Mouse (Mus musculus) heart, postnatal 0 days (tissue): ENCODE results near the gene Nxph1. TPM values are rescaled to one million over a fixed set of nuclear protein-coding genes. Genes with fewer than 3 reads are reported as not detected.

Experiments
- ATAC-seq: fragments of 200-750 bp; cut with Nextera tagmentation; 2 replicates; pipeline ENCODE4 v1.8.0; 2017; ENCODE audit warnings: low read depth, moderate number of reproducible peaks, moderate library complexity; ENCODE audit not compliant: insufficient read depth
- DNase-seq: peaks from one replicate; pipeline ENCODE4 v3.0.0-alpha.2; 2016; ENCODE audit warnings: low spot score
- H3K27ac ChIP-seq: fragments of 300-500 bp; sonication (generic); 2 replicates; pipeline ENCODE4 v1.5.1; 2014; ENCODE audit warnings: low read depth, mild to moderate bottlenecking
- H3K27me3 ChIP-seq: fragments of 300-500 bp; sonication (generic); 2 replicates; pipeline ENCODE4 v1.6.1; 2014; ENCODE audit warnings: low read length, mixed read lengths; ENCODE audit not compliant: control insufficient read depth, insufficient read depth
- H3K36me3 ChIP-seq: fragments of 300-500 bp; sonication (generic); replicated peaks from 2 replicates; pipeline ENCODE4 v1.6.1; 2014; ENCODE audit warnings: low read length, mixed read lengths; ENCODE audit not compliant: control insufficient read depth, insufficient read depth
- H3K4me1 ChIP-seq: fragments of 300-500 bp; sonication (generic); 2 replicates; pipeline ENCODE4 v1.6.1; 2014; ENCODE audit warnings: antibody characterized with exemption; ENCODE audit not compliant: control insufficient read depth, insufficient read depth
- H3K4me2 ChIP-seq: fragments of 300-500 bp; sonication (generic); 2 replicates; pipeline ENCODE4 v1.6.1; 2014; ENCODE audit warnings: low read depth, mild to moderate bottlenecking, low read length, moderate library complexity
- H3K4me3 ChIP-seq: fragments of 300-500 bp; sonication (generic); 2 replicates; pipeline ENCODE4 v1.5.1; 2014; ENCODE audit warnings: low read depth, low read length
- H3K9ac ChIP-seq: fragments of 300-500 bp; sonication (generic); replicated peaks from 2 replicates; pipeline ENCODE4 v1.6.1; 2014; ENCODE audit warnings: low read depth, low read length, mixed read lengths
- H3K9me3 ChIP-seq: fragments of 300-500 bp; sonication (generic); replicated peaks from 2 replicates; pipeline ENCODE4 v1.6.1; 2016; ENCODE audit warnings: low read length; ENCODE audit not compliant: control insufficient read depth
- CTCF ChIP-seq: IDR thresholded peaks from 2 replicates; pipeline ENCODE4 v1.5.1; 2016; ENCODE audit warnings: antibody characterized with exemption, control low read depth, low read depth
- EP300 ChIP-seq: IDR thresholded peaks from 2 replicates; pipeline ENCODE4 v1.6.1; 2016; ENCODE audit warnings: antibody characterized with exemption, low read depth
- WGBS: fragments of 180-500 bp; shearing (Covaris S2); extraction: QIAGEN DNeasy Blood & Tissue Kit; methylation state at CpG from one replicate; pipeline ENCODE4 v1.1.7; 2014; 5-methylcytosine and 5-hydroxymethylcytosine counted together
- polyA plus RNA-seq: library from polyadenylated mRNA; unstranded; fragments of >200 nt; fragmentation: Nextera tagmentation; extraction: Ambion mirVana; gene quantifications from 2 replicates; pipeline ENCODE4 v1.2.1, GENCODE M21; 2015
- total RNA-seq: library from RNA; depleted of rRNA; stranded (reverse); fragments of >200 nt; gene quantifications from 2 replicates; pipeline ENCODE4 v1.2.3, GENCODE M21; 2014; ENCODE audit warnings: low replicate concordance

Gene Nxph1
- total and polyA plus RNA-seq, 2 experiments from 2014 or later: 0.07 TPM; not detected in 1

DNA sequence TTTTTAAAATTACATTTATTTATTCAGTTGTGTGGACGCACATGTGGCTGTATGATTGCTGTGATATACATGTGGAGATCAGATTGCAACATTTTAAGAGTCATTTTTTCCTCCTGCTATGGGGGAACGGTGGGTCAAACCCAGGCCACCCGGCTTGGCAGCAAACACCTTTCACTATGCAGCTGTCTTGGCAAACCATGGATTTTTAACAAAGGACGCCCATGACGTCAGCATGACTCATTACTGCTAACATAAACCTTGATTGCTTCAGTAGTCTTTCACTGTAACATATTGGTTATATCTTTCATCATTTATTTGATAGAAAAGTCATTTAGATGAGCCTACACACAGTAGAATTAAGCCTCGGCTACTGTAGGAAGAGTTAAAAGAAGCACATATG, 23.8 kb upstream of the Nxph1 start:
- H3K4me3 ChIP-seq: no peak overlapping the region
- WGBS: 59% methylated on average over 6 of the region's 6 CpGs
- DNase-seq (no peak), ATAC-seq (no peak)
- no peaks in the 10 kb centered on the region for H3K36me3 ChIP-seq
- H3K9me3 ChIP-seq: no peaks in the 10 kb centered on the region
- TF ChIP-seq EP300: no peak
- no peak for TF ChIP-seq CTCF
- no peaks in the 10 kb centered on the region for H3K27me3 ChIP-seq
- H3K27ac ChIP-seq: no peak overlapping the region
- no peak overlapping the region for H3K9ac ChIP-seq
- no peak overlapping the region for H3K4me2 ChIP-seq
- no peaks in the 10 kb centered on the region for H3K4me1 ChIP-seq

DNA sequence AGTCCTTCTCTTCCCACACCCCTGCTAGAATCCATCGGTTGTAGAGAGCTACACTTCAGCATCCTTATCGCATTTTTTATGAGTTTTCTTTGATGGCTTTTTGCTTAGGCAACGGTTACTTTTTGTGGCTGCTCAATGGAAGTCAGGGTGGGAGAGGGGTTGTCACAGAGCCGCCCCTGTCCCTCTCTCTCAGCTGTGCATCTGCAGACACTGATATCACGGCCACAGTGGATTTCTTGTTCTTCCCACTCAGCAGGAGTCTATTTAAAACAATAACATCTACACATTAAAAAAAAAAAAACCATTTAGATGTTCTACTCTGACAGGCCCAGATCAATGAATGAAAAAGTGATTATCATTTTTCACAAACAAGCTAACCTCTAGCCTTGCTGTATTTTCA, 13.0 kb upstream of the Nxph1 start:
- Histone ChIP-seq H3K27ac (no peak overlapping the region), H3K9ac (no peak overlapping the region), H3K4me2 (no peak overlapping the region), H3K36me3 (no peaks in the 10 kb centered on the region), H3K27me3 (no peaks in the 10 kb centered on the region), H3K4me3 (no peak overlapping the region), H3K4me1 (no peaks in the 10 kb centered on the region), H3K9me3 (no peaks in the 10 kb centered on the region)
- TF ChIP-seq EP300: no peak
- no peak for TF ChIP-seq CTCF
- WGBS: 37% methylated on average over 5 of the region's 5 CpGs
- no peak for ATAC-seq
- no peak for DNase-seq

DNA sequence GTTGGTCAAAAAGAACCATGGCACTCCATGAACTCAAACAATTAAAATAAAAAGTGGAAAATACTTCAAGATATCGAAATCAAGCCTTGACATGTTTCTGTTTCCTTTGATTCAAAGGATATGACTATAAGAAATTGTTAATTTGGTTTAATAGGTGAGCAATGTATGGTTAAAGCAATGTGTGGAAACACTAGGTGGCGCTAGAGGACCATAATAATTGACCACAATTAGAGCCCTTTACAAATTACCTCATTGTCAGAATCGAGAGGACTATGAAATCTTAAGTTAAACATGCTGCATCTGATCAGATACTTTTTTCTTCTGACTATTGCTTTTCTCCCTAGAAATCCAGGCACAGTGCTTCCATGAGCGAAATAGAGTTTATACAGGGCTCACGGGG, 12.5 kb upstream of the Nxph1 start:
- no peak for TF ChIP-seq EP300
- peak; percentile 73 for TF ChIP-seq CTCF
- H3K4me2 ChIP-seq: no peak overlapping the region
- no peak overlapping the region for H3K27ac ChIP-seq
- ATAC-seq (no peak), DNase-seq (peak; percentile 38)
- no peak overlapping the region for H3K4me3 ChIP-seq
- H3K9ac ChIP-seq: no peak overlapping the region
- WGBS: 17% methylated on average over 5 of the region's 5 CpGs
- no peaks in the 10 kb centered on the region for H3K27me3 ChIP-seq
- H3K9me3 ChIP-seq: no peaks in the 10 kb centered on the region
- H3K36me3 ChIP-seq: no peaks in the 10 kb centered on the region
- H3K4me1 ChIP-seq: no peaks in the 10 kb centered on the region

DNA sequence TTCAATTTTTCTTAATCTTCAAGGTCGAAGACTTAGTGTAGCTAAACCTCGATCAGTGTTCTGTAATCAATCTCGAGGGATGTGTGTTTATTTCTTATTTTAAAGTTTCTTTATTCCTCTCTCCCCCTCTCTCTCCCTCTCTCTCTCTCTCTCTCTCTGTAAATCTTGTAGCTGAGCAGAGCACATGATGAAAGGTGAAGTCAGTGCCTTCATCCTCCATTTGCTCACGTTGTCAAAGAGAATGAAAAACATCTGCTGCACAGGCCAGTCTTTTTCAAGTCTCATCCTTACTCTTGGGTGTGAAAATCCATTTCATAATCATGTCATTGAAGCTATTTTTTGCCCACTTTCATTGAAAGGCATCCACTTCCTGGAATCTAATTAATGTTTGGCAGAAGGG, 12.1 kb upstream of the Nxph1 start:
- Histone ChIP-seq H3K4me3 (no peak overlapping the region), H3K4me1 (no peaks in the 10 kb centered on the region), H3K4me2 (no peak overlapping the region), H3K9ac (no peak overlapping the region), H3K27me3 (no peaks in the 10 kb centered on the region), H3K36me3 (no peaks in the 10 kb centered on the region), H3K27ac (no peak overlapping the region), H3K9me3 (no peaks in the 10 kb centered on the region)
- ATAC-seq: no peak
- DNase-seq: no peak
- WGBS: 10% methylated on average over 4 of the region's 4 CpGs
- TF ChIP-seq CTCF (no peak), EP300 (no peak)

DNA sequence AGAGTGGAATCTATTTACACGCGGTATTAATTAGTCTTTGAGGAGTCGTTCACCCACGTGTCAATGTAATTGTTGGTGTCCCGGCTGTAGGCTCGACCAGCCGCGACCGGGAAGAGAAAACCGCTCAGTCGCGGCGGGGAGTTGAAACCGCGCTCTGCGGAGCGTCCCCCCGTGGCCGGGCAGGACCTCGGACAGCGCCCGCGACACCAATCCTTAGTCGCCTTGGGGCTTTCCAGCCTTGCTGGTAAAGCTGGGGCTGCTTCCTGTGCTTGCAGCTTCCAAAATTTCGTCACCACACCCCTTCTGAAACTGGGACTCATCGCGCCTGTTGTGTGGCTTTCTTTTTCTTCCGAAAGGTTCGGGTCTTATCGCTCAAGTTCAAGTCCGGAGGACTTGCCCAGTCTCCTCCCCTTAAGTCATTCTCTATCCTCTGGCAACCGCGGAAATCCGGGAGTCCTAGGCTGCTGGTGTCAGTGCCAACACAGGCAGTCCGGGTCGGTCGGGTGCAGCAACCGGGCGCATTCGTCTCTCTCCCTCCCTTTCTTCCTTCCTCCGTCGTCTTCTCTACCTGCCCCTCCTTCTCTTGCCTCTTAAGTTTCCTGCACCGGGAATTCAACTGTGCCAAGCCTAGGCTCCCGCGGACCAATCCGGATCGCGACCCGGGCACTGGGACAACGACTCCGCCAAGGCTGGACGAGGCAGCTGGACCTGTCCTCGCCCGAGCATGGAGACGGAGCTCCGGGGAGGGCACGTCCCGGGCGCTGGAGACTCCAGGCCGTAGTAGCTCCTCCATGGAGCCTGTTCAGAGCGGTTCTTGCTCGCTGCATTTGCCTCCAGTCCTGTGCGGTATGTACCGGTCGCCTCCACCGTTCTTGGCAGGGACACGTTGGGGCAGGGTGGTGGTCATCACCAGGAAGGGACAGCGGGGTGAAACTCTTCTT, 510 bp downstream of the Nxph1 start:
- Histone ChIP-seq H3K9me3 (no peaks in the 10 kb centered on the region), H3K4me3 (peak overlapping the region; percentile 34), H3K4me2 (peak overlapping the region; percentile 55), H3K36me3 (no peaks in the 10 kb centered on the region), H3K4me1 (peaks cover 9% of the 10 kb centered on the region; the same call in 1 of the 2 replicates), H3K9ac (no peak overlapping the region), H3K27ac (no peak overlapping the region), H3K27me3 (peaks cover 68% of the 10 kb centered on the region)
- 1% methylated on average over 67 of the region's 68 CpGs for WGBS
- peak; percentile 14 for DNase-seq
- TF ChIP-seq CTCF: no peak
- no peak for TF ChIP-seq EP300
- no peak; the same call in none of the 2 replicates for ATAC-seq
